8 mouse cellular contexts compared by ENCODE assay signal in the genomic region with DNA sequence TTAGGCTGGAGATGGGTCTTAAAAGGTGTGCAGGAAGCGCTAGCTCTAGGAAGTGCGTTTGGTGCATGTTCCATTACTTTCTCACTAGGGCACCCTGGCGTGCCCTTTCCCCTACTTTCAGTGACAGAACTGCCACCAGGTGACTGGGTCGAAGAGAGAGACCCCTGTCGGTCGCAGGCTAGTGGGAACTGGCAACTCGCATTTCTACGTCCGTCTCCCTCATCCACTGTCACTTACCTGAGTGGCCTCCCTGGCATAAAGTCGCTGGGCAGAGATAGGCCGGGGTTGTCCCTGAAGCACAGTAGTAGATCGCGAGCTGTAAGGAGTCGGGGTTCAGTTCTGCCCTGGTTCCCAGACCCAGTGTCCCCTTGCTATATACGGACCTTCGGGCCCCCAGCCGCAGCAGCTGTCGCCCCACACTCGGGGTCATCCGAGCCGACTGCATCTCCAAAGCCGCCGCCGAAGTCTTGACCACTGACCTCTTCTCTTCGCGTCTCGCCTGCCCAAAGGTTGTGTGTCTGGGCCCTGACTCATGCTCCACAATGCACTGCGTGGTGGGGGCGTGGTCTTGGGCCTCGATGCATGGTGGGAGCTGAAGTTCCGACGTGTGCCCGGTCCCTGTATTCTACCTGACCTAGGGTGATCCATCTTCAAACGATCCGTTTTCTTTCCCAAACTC. TPM values are rescaled to one million over a fixed set of nuclear protein-coding genes. Genes with fewer than 3 reads are reported as not detected.
DNase-seq lines count a peak whose midpoint lies in the region; ATAC-seq and TF ChIP-seq lines count a peak whose summit lies in the region.

Gene Acadvl (minus strand): TSS at position 532 of the 679 bp plus-strand sequence.

- ATAC-seq in megakaryocyte-erythroid progenitor cell, adult 5-6 weeks (replicated peaks; ENCODE audit: low FRiP score, low TSS enrichment, poor library complexity, severe bottlenecking), result peak; percentile 88

- TF ChIP-seq CTCF in cortical plate, adult 2 months (IDR thresholded peaks at IDR 0.05; ENCODE audit: extremely low read depth, insufficient read depth, low read length), result no peak; the same call in 1 of the 2 replicates

- peak; percentile 90 for DNase-seq in adipocyte (ENCODE audit: low spot score)
- peak; percentile 84 for DNase-seq in gastrocnemius, postnatal 10 days
- DNase-seq in induced T-regulatory cell, adult 2 months (ENCODE audit: low read depth), result peak; percentile 89
- DNase-seq in left cerebral cortex, postnatal 14 days (ENCODE audit: low spot score in 2 of 2), result peak; percentile 74 to 86
- DNase-seq in right cerebral cortex, postnatal 14 days, result peak; percentile 81
- peak; percentile 83 for DNase-seq in urinary bladder, postnatal 25 days (ENCODE audit: low spot score)

- peak; percentile 82 for TF ChIP-seq POLR2A in cortical plate, adult 2 months (IDR thresholded peaks at IDR 0.05; ENCODE audit: extremely low read depth, insufficient read depth, low read length)

- intact Hi-C loops in left cerebral cortex, postnatal 14 days (cut with DNase I), result no loop called here

- H3K4me3 ChIP-seq in cortical plate, adult 2 months (ENCODE audit: insufficient read depth, low read length), result peak within 1 kb of the TSS; percentile 68

- H3K4me1 ChIP-seq in cortical plate, adult 2 months (ENCODE audit: control insufficient read depth, insufficient read depth, low read length), result peaks cover 4% of the 10 kb centered on the region; the same call in 1 of the 2 replicates

- peak within 1 kb of the TSS; percentile 66 for H3K27ac ChIP-seq in cortical plate, adult 2 months (ENCODE audit: insufficient read depth, low read length)

RNA-seq across cellular contexts. Expression of gene Acadvl, which starts in this region (rescaled TPM):
- polyA plus RNA-seq in cortical plate, adult 2 months (2012; rRNA removed), result 66.5 and 71.6 TPM in 2 replicates
- total RNA-seq in gastrocnemius, postnatal 10 days (2021), result 100 to 1,000 TPM; 217 to 254 TPM
- total RNA-seq in left cerebral cortex, postnatal 14 days (2021), result 10 to 100 TPM; 50.7 to 53.6 TPM
- 50.8 and 85.0 TPM in 2 replicates for total RNA-seq in megakaryocyte-erythroid progenitor cell, adult 5-6 weeks (2014; fragmentation: Nextera tagmentation)
- total RNA-seq in megakaryocyte-erythroid progenitor cell, adult 5-6 weeks (2017), result 58.1 and 70.7 TPM in 2 replicates

Comparison
In these comparisons a context has a peak if more than half of its experiments do, and no peak if none do; other contexts are left out.
1. Peak in every context shown above with its lines: DNase-seq, ATAC-seq, H3K4me3 ChIP-seq and H3K27ac ChIP-seq.